Mouse (Mus musculus) spleen, embryonic (tissue): Measurements from ENCODE around the gene Cbx7.
"Not testable (repeated sequence)": the region's sequence is repeated elsewhere in the genome, so short reads cannot be mapped to it uniquely, and the experiment has no call there.

ENCODE experiments used
- CTCF ChIA-PET: fragments of 350-600 bp; sonication (Branson Sonifier 250); formaldehyde crosslinking; loops from one replicate; lab custom pipeline; 2022; lab: Charles Lee

Cbx7 gene

GRCm38 (mm10) chr15:79931496-79932141 is 39.3 kb downstream of the Cbx7 start:
- CTCF ChIA-PET: interaction anchor here (0.6 to 0.7 kb wide), 3 partner anchors 19 to 79 kb away, joined by 3 to 9 read pairs (median 4); no protein-coding TSS in a partner anchor

DNA sequence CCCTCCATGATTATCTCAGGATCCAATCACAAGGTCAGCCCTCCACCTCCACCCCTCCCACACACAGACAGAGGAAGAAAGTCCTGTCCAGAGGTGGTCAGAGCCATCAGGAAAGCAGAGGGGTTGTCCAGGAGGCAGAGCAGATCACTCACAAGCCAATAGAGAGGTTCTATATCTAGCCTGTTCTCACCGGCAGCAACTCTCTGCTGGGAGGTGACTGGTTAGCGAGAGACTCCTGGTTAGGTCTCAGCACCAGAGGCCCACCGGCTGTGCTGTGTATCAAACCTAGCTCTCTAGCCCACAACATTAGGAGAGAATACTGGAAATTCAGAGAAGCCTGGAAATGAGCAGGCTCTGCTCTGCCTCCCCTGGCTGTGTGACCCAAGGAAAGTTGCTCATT is 41.2 kb downstream of the Cbx7 start:
- CTCF ChIA-PET: interaction anchor here (0.6 kb wide), 1 partner anchor 781 kb away, joined by 3 read pairs; the partner anchor contains the start of gene Tnrc6b

DNA sequence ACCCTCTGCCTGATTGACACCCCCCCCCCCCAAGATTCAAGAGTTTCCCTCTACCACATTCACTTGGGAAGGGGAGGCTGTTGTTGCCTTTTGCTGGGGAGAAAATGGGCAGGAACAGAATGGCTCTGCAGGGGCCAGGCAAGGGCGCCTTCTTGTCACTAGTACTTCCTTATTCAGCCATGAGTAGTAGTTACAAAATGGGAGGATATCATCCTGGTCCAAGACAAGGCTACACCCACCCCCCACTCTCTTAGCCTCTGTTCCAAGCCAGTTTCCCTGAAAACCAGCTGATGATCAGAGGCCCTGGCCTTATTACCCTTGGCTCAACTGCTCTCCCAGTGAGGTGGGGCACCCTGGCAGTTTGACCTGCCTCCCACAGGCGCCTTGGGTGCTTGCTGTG is 42.2 kb downstream of the Cbx7 start:
- CTCF ChIA-PET: no interaction called here

DNA sequence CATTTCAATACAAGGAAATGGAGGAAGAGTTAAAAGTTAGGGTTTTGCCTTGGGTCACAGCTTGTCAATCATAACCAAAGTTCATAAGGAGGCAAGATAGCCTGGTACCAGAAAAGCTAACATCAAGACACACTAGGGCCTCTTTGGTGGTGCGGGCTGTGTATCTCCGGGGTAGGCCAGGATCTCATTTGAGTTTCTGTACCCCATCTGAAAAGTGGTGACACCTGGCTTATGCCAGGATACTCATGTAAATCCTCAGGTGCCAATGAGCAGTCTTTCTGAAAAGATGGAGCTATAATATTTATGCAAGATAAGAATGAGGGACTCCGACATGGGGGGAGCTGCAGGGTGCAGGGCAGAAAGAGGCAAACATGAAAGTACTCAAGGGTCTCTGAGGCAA is 42.6 kb downstream of the Cbx7 start:
- CTCF ChIA-PET: no interaction called here

DNA sequence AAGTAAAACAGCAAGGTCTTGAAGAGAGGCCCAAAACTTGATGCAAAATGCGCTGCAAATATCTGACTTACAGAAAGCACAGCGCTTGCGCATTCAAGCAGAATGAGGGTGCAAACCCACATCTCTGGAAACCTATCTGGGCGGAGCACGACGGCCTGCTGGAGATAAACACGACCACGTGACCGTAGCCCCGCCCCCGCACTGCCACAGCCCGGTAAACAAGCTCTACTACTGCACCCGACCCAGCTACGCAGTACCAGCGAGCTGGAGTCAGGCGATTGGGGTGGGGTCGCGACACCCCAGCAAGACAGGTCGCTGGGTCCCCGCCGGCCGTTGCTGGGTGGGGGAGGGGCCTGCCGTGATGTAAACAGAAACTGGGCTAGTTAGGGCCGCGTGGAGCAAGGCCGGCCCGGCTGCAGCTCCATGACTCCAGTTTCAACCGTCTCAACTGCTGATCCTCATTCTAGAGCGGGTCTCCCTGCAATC is 43.2 kb downstream of the Cbx7 start:
- CTCF ChIA-PET: interaction anchor here (0.7 to 1.2 kb wide), 5 partner anchors 9 to 38 kb away, joined by 3 to 7 read pairs (median 3); no protein-coding TSS in a partner anchor

GRCm38 (mm10) chr15:79926856-79927416 is 44.0 kb downstream of the Cbx7 start:
- CTCF ChIA-PET: interaction anchor here (0.5 to 1.2 kb wide), 9 partner anchors 8 to 124 kb away, joined by 3 to 26 read pairs (median 4); no protein-coding TSS in a partner anchor

- CTCF ChIA-PET: no interaction called here
Observed at GRCm38 (mm10) chr15:79919787-79920186, 51.1 kb downstream of the Cbx7 start.

- CTCF ChIA-PET: interaction anchor here (0.6 to 0.8 kb wide), 3 partner anchors 9 to 349 kb away, joined by 3 read pairs; no protein-coding TSS in a partner anchor
Observed at GRCm38 (mm10) chr15:79918485-79918884, 52.4 kb downstream of the Cbx7 start.

DNA sequence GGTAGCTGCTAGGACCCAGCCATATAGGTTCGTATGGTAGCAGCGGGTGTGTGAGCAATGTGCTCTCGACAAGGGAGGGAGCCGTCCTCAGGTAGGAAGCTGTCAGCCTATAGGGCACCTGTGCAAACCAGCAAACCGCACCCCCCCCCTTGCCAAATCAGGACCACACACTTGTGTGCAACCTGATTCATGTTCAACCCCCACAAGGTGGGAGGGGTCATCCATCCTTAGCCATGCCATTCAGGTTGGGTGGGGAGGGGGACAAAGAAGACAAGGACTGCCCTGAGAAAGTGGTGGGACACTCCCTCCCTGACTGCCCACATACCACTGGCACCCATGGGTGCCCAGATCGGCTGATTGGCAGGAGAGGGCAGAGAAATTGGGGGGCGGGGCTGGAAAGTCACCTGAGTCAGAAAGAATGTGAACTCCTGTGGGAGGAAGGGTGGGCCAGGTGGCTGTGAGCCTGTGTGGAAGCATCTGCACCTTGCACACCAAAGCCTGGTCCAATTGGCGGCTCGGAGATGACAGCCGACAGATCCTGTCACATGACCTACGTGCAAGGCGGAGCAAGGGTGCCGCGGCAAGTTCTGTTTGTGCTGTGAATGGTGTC is 53.7 kb downstream of the Cbx7 start:
- CTCF ChIA-PET: interaction anchor here (0.6 kb wide), 1 partner anchor 85 kb away, joined by 3 read pairs; no protein-coding TSS in a partner anchor

DNA sequence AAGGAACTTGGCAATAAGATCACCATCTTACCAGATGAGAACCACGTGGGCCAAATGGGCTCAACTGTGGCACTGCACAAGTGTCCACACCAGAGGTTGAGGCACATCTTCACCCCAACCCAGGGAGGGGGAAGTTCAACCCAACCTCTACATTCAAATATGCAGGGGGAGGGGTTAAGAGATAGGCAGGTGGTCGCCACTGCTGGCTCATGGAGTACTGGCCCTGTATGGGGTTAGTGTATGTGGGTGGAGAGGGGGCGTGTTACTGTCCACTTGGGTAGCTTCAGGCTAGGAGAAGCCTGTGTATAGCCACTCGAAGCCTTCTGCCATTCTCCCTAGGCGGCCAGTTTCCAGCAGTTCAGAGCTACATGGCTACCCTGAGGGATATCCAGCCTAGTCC is 54.8 kb downstream of the Cbx7 start:
- CTCF ChIA-PET: interaction anchor here (0.5 kb wide), 1 partner anchor 13 kb away, joined by 5 read pairs; no protein-coding TSS in a partner anchor

GRCm38 (mm10) chr15:79914357-79914756 is 56.6 kb downstream of the Cbx7 start:
- CTCF ChIA-PET: interaction anchor here (0.6 to 0.7 kb wide), 2 partner anchors 11 to 13 kb away, joined by 3 to 4 read pairs; no protein-coding TSS in a partner anchor

- CTCF ChIA-PET: no interaction called here
Observed at GRCm38 (mm10) chr15:79913761-79914346, 57.1 kb downstream of the Cbx7 start.

- CTCF ChIA-PET: interaction anchor here (3.3 kb wide), 1 partner anchor 10 kb away, joined by 10 read pairs; no protein-coding TSS in a partner anchor
Observed at GRCm38 (mm10) chr15:79911339-79911738, 59.6 kb downstream of the Cbx7 start.

DNA sequence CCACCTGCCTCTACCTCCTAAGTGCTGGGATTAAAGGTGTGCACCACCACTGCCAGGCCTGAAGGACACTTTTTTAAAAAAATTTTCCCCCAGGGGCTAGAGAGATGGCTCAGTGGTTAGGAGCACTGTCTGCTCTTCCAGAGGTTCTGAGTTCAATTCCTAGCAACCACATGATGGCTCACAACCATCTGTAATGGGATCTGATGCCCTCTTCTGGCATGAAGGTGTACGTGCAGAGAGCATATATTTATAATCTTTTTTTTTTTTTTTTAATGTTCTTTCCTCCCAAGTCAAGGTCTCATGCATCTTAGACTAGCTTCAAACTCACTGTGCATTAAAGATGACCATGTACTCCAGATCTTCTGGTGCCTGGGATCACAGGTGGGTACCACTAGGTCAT is 60.1 kb downstream of the Cbx7 start:
- CTCF ChIA-PET: interaction anchor here (0.6 to 3.3 kb wide), 2 partner anchors 10 to 19 kb away, joined by 3 to 10 read pairs; partner anchors contain the start of gene Apobec3

DNA sequence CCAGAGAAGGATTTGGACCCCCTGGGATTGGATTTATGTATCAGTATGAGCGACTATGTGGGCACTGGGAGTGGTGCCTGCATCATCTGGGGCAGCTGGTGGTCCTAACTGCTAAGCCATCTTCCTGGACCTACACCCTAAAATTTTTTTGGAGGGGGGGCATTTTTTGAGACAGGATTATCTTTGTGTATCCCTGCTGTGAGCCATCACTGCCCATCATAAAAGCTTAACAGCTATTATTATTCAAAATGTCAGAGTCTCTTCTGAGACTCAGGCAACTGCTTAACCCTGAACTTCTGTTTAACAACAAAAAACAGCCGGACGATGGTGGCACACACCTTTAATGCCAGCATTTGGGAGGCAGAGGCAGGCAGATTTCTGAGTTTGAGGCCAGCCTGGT is 61.9 kb downstream of the Cbx7 start:
- CTCF ChIA-PET: not testable (repeated sequence)

DNA sequence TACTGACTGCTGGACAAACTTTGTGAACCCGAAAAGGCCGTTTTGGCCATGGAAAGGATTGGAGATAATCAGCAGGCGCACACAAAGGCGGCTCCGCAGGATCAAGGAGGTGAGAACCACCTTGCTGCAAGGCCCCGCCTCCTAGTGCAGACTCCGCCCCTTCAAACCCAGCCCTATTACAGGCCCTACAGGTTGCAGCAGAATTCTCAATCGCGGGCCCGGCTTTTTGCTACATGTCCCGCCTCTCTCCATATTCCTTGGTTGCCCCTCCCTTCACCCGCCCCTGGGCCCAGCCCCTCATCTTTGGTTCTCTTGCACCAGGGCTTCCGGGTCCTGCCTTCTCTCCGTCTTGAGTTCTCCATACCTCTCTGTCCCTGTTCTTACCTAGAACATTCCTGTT is 64.1 kb downstream of the Cbx7 start:
- CTCF ChIA-PET: interaction anchor here (0.6 kb wide), 1 partner anchor 25 kb away, joined by 4 read pairs; no protein-coding TSS in a partner anchor

GRCm38 (mm10) chr15:79905211-79905610 is 65.7 kb downstream of the Cbx7 start:
- CTCF ChIA-PET: no interaction called here

- CTCF ChIA-PET: not testable (repeated sequence)
Observed at GRCm38 (mm10) chr15:79904678-79905077, 66.2 kb downstream of the Cbx7 start.

- CTCF ChIA-PET: no interaction called here
Observed at GRCm38 (mm10) chr15:79903963-79904362, 67.0 kb downstream of the Cbx7 start.

GRCm38 (mm10) chr15:79903081-79903480 is 67.8 kb downstream of the Cbx7 start:
- CTCF ChIA-PET: interaction anchor here (0.6 kb wide), 2 partner anchors 13 to 897 kb away, joined by 3 to 5 read pairs; no protein-coding TSS in a partner anchor

DNA sequence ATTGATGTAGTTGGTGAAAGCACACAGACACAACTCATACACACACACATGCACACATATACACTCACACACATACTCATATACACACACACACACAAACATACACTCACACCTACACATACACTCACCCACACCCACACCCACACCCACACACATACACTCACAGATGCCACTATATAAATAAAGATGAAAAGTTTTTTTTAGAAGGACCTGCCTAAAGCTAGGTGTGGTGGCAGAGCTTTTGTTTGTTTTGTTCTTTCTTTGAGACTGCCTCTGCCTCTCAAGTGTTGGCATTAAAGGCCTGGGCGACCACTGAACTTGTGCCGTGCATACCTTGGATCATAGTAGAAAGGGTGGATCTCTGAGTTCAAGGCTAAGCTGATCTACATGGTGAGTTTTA is 69.5 kb downstream of the Cbx7 start:
- CTCF ChIA-PET: interaction anchor here (0.6 to 2.6 kb wide), 3 partner anchors 9 to 1683 kb away, joined by 3 to 10 read pairs (median 8); no protein-coding TSS in a partner anchor
